Mouse (Mus musculus) ES-E14 (cell line): ENCODE results near the gene Syf2.

Experiments used
- CHD2 ChIP-seq: IDR thresholded peaks from 2 replicates; pipeline ENCODE4 v1.6.1; 2014; ENCODE audit warnings: mild to moderate bottlenecking, low read depth, low read length, inconsistent platforms
- ZC3H11A ChIP-seq: IDR thresholded peaks from 2 replicates; pipeline ENCODE4 v1.6.1; 2012; ENCODE audit warnings: low read depth, mild to moderate bottlenecking, inconsistent platforms, low read length, borderline replicate concordance
- ZNF384 ChIP-seq: IDR thresholded peaks from 2 replicates; pipeline ENCODE4 v1.6.1; 2012; ENCODE audit warnings: low read depth, low read length, inconsistent platforms

GRCm38 (mm10) chr4:134986963-134987362 lies 56.3 kb downstream of the Syf2 start:
- TF ChIP-seq ZNF384 (no peak), CHD2 (no peak), ZC3H11A (no peak)
